Mouse (Mus musculus) yolk sac, embryonic 10.5 days (tissue): ENCODE results near the gene Gm20388.

Experiments used
- DNase-seq: peaks from one replicate; pipeline ENCODE4 v3.0.0-alpha.2; 2017; ENCODE audit warnings: low spot score

Gene Gm20388

GRCm38 (mm10) chr8:123720471-123721001 lies 3809.9 kb downstream of the Gm20388 start:
- peak; percentile 83 for DNase-seq

GRCm38 (mm10) chr8:123722245-123722644 lies 3811.6 kb downstream of the Gm20388 start:
- DNase-seq = no peak

GRCm38 (mm10) chr8:123724752-123725151 lies 3814.1 kb downstream of the Gm20388 start:
- DNase-seq = no peak

GRCm38 (mm10) chr8:123725261-123725660 lies 3814.6 kb downstream of the Gm20388 start:
- no peak for DNase-seq

- DNase-seq = no peak
These were observed 3816.1 kb downstream of the Gm20388 start for GRCm38 (mm10) chr8:123726759-123727158.

GRCm38 (mm10) chr8:123729055-123729785 lies 3818.6 kb downstream of the Gm20388 start:
- no peak for DNase-seq

GRCm38 (mm10) chr8:123729786-123730411 lies 3819.3 kb downstream of the Gm20388 start:
- DNase-seq = no peak

- DNase-seq = peak; percentile 55
These were observed 3821.7 kb downstream of the Gm20388 start for GRCm38 (mm10) chr8:123732332-123732731.

- no peak for DNase-seq
These were observed 3823.8 kb downstream of the Gm20388 start for GRCm38 (mm10) chr8:123734486-123734885.

GRCm38 (mm10) chr8:123736974-123737373 lies 3826.3 kb downstream of the Gm20388 start:
- peak; percentile 84 for DNase-seq

- DNase-seq = no peak
These were observed 3829.6 kb downstream of the Gm20388 start for GRCm38 (mm10) chr8:123740263-123740662.

- DNase-seq = no peak
These were observed 3830.6 kb downstream of the Gm20388 start for GRCm38 (mm10) chr8:123741232-123741631.

GRCm38 (mm10) chr8:123746488-123746887 lies 3835.8 kb downstream of the Gm20388 start:
- no peak for DNase-seq

GRCm38 (mm10) chr8:123747772-123748171 lies 3837.1 kb downstream of the Gm20388 start:
- no peak for DNase-seq

- no peak for DNase-seq
These were observed 3839.6 kb downstream of the Gm20388 start for GRCm38 (mm10) chr8:123750171-123750693.

- no peak for DNase-seq
These were observed 3842.3 kb downstream of the Gm20388 start for GRCm38 (mm10) chr8:123752773-123753468.

GRCm38 (mm10) chr8:123753604-123754375 lies 3843.1 kb downstream of the Gm20388 start:
- DNase-seq = peak; percentile 64

- DNase-seq = no peak
These were observed 3844.1 kb downstream of the Gm20388 start for GRCm38 (mm10) chr8:123754538-123755431.

- no peak for DNase-seq
These were observed 3846.3 kb downstream of the Gm20388 start for GRCm38 (mm10) chr8:123756901-123757300.

GRCm38 (mm10) chr8:123758935-123759334 lies 3848.3 kb downstream of the Gm20388 start:
- no peak for DNase-seq

GRCm38 (mm10) chr8:123759933-123760332 lies 3849.3 kb downstream of the Gm20388 start:
- peak; percentile 78 for DNase-seq
